Mouse (Mus musculus): ENCODE results near the gene Erh. TPM values are rescaled to one million over a fixed set of nuclear protein-coding genes. Genes with fewer than 3 reads are reported as not detected.

Erh gene
- 84.5 and 93.8 TPM in 2 replicates for polyA plus RNA-seq (2012; rRNA removed)

DNA sequence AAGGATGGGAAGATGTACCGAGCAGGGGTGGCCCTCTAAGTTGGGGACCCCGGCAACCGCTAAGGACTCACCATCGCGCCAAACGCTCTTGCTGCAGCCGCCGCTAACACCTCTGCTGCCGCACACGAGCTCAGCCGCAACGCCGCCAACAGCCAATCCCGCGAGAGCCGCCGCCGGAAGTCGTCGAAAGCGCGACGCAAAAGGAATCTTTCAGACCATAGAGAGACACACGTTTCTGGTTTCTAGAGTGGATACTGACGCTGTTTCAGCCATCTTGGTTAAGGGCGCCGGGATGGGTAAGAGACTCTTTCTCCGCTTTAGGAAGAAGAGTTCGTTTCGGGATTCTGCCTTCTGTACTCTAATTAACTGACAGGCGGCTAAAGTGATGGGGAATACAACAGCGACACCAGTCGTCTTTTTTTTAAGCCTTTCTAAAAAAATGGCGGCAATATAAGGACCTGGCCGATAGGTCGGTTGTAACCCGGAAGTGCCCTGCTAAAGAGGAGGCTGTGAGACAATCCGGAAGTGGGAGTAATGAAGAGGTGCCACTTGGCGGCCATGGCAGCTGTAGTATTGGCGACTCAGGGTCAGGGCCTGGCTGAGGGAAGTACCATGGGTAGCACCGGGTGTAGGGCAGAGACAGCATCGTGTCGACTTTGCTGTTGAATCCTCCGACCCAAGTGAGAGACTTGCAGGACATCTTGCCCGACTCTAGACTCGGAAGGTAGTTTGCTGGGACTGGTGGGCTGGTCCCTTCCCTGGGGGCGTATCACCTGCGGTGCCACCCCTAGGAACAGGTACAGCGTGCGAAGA lies at the start of gene Erh, which contains the start of gene Slc39a9:
Gene Erh (minus strand): TSS at position 649 of the 813 bp plus-strand sequence.
Gene Slc39a9 (plus strand): TSS at position 191 of the 813 bp plus-strand sequence.

DNA sequence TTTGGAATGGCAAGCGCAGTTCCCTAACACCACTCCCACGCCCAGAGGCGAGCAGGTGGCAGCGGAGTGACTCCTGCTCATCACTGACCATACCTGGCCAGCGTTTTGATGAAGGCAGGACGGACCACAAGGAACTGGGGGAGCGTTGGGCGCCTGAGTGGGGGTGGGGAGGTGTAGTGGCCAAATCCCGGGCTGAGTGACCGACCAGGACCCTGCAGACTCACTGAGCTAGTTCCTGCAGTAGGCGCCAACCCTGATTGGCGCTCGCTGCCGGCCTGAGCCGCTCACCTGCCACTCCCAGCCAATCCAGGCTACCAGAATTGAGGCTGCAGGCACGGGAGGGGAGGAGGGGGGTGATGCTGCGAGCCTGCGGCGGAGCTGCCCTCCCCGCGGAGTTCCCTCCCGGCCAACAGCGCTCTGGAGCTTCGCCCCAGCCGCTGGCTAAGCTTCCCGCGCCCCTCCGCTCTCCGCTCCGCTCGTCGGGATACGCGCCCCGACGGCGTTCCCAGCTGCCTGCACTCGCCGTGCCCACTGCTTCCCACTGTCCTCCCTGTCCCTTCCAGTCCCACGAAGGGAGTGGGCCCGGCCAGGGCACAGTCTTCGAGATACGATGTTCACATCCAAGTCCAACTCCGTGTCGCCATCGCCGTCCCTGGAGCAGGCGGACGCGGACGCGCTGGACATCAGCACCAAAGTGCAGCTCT lies 48.3 kb upstream of the Erh start, which contains the start of gene Plekhd1:
Gene Plekhd1 (plus strand): TSS at position 323 of the 704 bp plus-strand sequence.

Other genes starting within 250 kb of the Erh start
- 5.6 and 7.3 TPM in 2 replicates for gene Dcaf5, start 207.7 kb downstream of the Erh start, polyA plus RNA-seq (2012; rRNA removed)
- 4.3 and 5.0 TPM in 2 replicates for gene Exd2, start 181.2 kb downstream of the Erh start, polyA plus RNA-seq (2012; rRNA removed)
- gene Galnt16, start 126.1 kb downstream of the Erh start, polyA plus RNA-seq (2012; rRNA removed), result 0.13 and 0.17 TPM in 2 replicates
- 13.1 and 13.5 TPM in 2 replicates for gene Slc39a9, start 458 bp downstream of the Erh start, polyA plus RNA-seq (2012; rRNA removed)
- gene Plekhd1, start 48.2 kb upstream of the Erh start, polyA plus RNA-seq (2012; rRNA removed), result 0.75 and 3.4 TPM in 2 replicates
- under 0.01 TPM in 1 of 2 replicates, not detected in the other for gene Ccdc177, start 116.3 kb upstream of the Erh start, polyA plus RNA-seq (2012; rRNA removed)
- 13.4 and 17.2 TPM in 2 replicates for gene Susd6, start 146.2 kb upstream of the Erh start, polyA plus RNA-seq (2012; rRNA removed)